34 mouse cellular contexts compared by ENCODE assay signal in genomic region chr6:136902527-136902926, GRCm38 (mm10). TPM values are rescaled to one million over a fixed set of nuclear protein-coding genes. Genes with fewer than 3 reads are reported as not detected.
DNase-seq lines count a peak whose midpoint lies in the region; ATAC-seq lines count a peak whose summit lies in the region.
"Had no signal": no experiment of that assay in that cellular context is flagged by ENCODE, and none has a peak within 500 bp of the region (broad histone marks: within the 10 kb centered on the region; RNA-seq: fewer than 3 reads in every experiment).

No protein-coding gene starts in this region.

- peaks cover 34% of the 10 kb centered on the region for H3K4me1 ChIP-seq in heart, embryonic 10.5 days
- H3K4me1 ChIP-seq: forebrain, embryonic 13.5 days had no signal

- peak; percentile 79 for DNase-seq in 416B (ENCODE audit: low read depth)
- DNase-seq in Muller cell, postnatal 12 days (ENCODE audit: inconsistent ontology term) = no peak
- no peak for DNase-seq in heart, embryonic 10.5 days (ENCODE audit: low spot score)
- DNase-seq in gastrocnemius, adult 8-10 months (ENCODE audit: low spot score in 2 of 2) = no peak
- DNase-seq in embryo, embryonic 10 days (ENCODE audit: low spot score) = no peak
- DNase-seq: adrenal gland, adult 2 months; adrenal gland, postnatal 14 days; B cell, adult 2 months; cerebellum, adult 11 months; cerebellum, adult 8-10 months; cerebellum, postnatal 10 days; cerebellum, postnatal 36 days; gastrocnemius, adult 2 months; gastrocnemius, postnatal 25 days; heart, adult 18-20 months; heart, postnatal 14 days; heart, postnatal 4 days; kidney, adult 11 months had no signal

- H3K27ac ChIP-seq in heart, embryonic 10.5 days = no peak overlapping the region
- H3K27ac ChIP-seq: forebrain, embryonic 10.5 days; forebrain, embryonic 13.5 days; gastrocnemius, adult 2 months; heart, embryonic 13.5 days; hindbrain, embryonic 14.5 days; hindbrain, postnatal 0 days; intestine, embryonic 15.5 days had no signal

- ATAC-seq in CD4-positive, CD25-positive, alpha-beta regulatory T cell, adult 4 months = peak; percentile 17
- ATAC-seq in activated CD4-positive, CD25-positive, alpha-beta regulatory T cell, adult 4 months = peak; percentile 50
- ATAC-seq in megakaryocyte, adult 5-6 weeks (ENCODE audit: poor library complexity, severe bottlenecking) = peak; percentile 20; the same call in 1 of the 2 replicates
- ATAC-seq: forebrain, embryonic 13.5 days; forebrain, embryonic 16.5 days; hindbrain, postnatal 0 days; intestine, embryonic 15.5 days had no signal

- no peaks in the 10 kb centered on the region for H3K36me3 ChIP-seq in heart, embryonic 10.5 days
- H3K36me3 ChIP-seq: forebrain, embryonic 10.5 days; G1E; heart, embryonic 13.5 days; intestine, embryonic 15.5 days had no signal

- no peaks in the 10 kb centered on the region for H3K9me3 ChIP-seq in heart, embryonic 10.5 days
- H3K9me3 ChIP-seq: forebrain, embryonic 10.5 days; forebrain, embryonic 13.5 days; G1E; heart, embryonic 13.5 days; intestine, embryonic 15.5 days had no signal

- H3K27me3 ChIP-seq in heart, embryonic 10.5 days (ENCODE audit: insufficient read depth, poor library complexity, severe bottlenecking) = no peaks in the 10 kb centered on the region
- H3K27me3 ChIP-seq: CH12.LX; forebrain, embryonic 13.5 days; heart, embryonic 13.5 days; intestine, embryonic 15.5 days had no signal

- 87% methylated on average over 9 of the region's 9 CpGs for WGBS in heart, embryonic 10.5 days

- H3K4me3 ChIP-seq in heart, embryonic 10.5 days = no peak overlapping the region
- H3K4me3 ChIP-seq: forebrain, embryonic 10.5 days; forebrain, embryonic 13.5 days; gastrocnemius, adult 2 months; heart, embryonic 13.5 days; intestine, embryonic 15.5 days had no signal

RNA-seq across cellular contexts. Expression of gene Erp27, which starts 19.5 kb away (rescaled TPM):
- 1 to 10 TPM; 2.9 to 3.1 TPM for polyA plus RNA-seq in CD4-positive, CD25-positive, alpha-beta regulatory T cell, adult 4 months (2017; shearing (Covaris generic))
- under 1 TPM; 0.50 to 0.54 TPM for polyA plus RNA-seq in activated CD4-positive, CD25-positive, alpha-beta regulatory T cell, adult 4 months (2017; shearing (Covaris generic))
- 1.6 and 3.5 TPM in 2 replicates for total RNA-seq in megakaryocyte, adult 5-6 weeks (2015)
- 1.6 and 4.7 TPM in 2 replicates for total RNA-seq in megakaryocyte, adult 5-6 weeks (2017)
- 0.55 and 0.73 TPM in 2 replicates for polyA plus RNA-seq in heart, embryonic 10.5 days (2016; fragmentation: Nextera tagmentation; extraction: Ambion mirVana)
- not detected for total RNA-seq in gastrocnemius, adult 8-10 months (2022)
- total RNA-seq: adrenal gland, adult 2 months; adrenal gland, postnatal 14 days; gastrocnemius, postnatal 25 days; heart, adult 18-20 months; hindbrain, postnatal 0 days had no signal
- polyA plus RNA-seq: adrenal gland, adult 2 months; embryonic facial prominence, embryonic 11.5 days; forebrain, embryonic 10.5 days; G1E; hindbrain, embryonic 14.5 days; hindbrain, postnatal 0 days had no signal

RNA-seq across cellular contexts. Expression of gene Pde6h, which starts 21.1 kb away (rescaled TPM):
- under 1 TPM; 0.05 to 0.10 TPM for polyA plus RNA-seq in CD4-positive, CD25-positive, alpha-beta regulatory T cell, adult 4 months (2017; shearing (Covaris generic))
- under 1 TPM in 1 of 2 experiments, not detected in 1; 0.05 TPM for polyA plus RNA-seq in activated CD4-positive, CD25-positive, alpha-beta regulatory T cell, adult 4 months (2017; shearing (Covaris generic))
- 0.02 and 0.04 TPM in 2 replicates for total RNA-seq in megakaryocyte, adult 5-6 weeks (2015)
- 0.11 and 0.16 TPM in 2 replicates for total RNA-seq in megakaryocyte, adult 5-6 weeks (2017)
- polyA plus RNA-seq in heart, embryonic 10.5 days (2016; fragmentation: Nextera tagmentation; extraction: Ambion mirVana) = not detected in 2 replicates
- total RNA-seq in gastrocnemius, adult 8-10 months (2022) = not detected
- total RNA-seq: adrenal gland, postnatal 4 days; gastrocnemius, adult 2 months; gastrocnemius, postnatal 25 days; heart, adult 18-20 months; heart, postnatal 4 days; hindbrain, postnatal 0 days had no signal
- polyA plus RNA-seq: adrenal gland, adult 2 months; embryonic facial prominence, embryonic 11.5 days; embryonic facial prominence, embryonic 14.5 days; forebrain, embryonic 10.5 days; forebrain, embryonic 13.5 days; forebrain, embryonic 16.5 days; G1E; heart, embryonic 13.5 days; hindbrain, embryonic 11.5 days; intestine, embryonic 15.5 days had no signal

RNA-seq across cellular contexts. Expression of gene Mgp, which starts 26.9 kb away (rescaled TPM):
- polyA plus RNA-seq in CD4-positive, CD25-positive, alpha-beta regulatory T cell, adult 4 months (2017; shearing (Covaris generic)) = not detected
- polyA plus RNA-seq in activated CD4-positive, CD25-positive, alpha-beta regulatory T cell, adult 4 months (2017; shearing (Covaris generic)) = not detected
- 0.42 and 1.5 TPM in 2 replicates for total RNA-seq in megakaryocyte, adult 5-6 weeks (2015)
- not detected in 2 replicates for total RNA-seq in megakaryocyte, adult 5-6 weeks (2017)
- polyA plus RNA-seq in heart, embryonic 10.5 days (2016; fragmentation: Nextera tagmentation; extraction: Ambion mirVana) = 10.7 and 12.2 TPM in 2 replicates
- total RNA-seq in gastrocnemius, adult 8-10 months (2022) = 10 to 100 TPM; 25.2 to 67.7 (median 42.4) TPM
- total RNA-seq: CH12.LX had no signal
- polyA plus RNA-seq: G1E had no signal

RNA-seq across cellular contexts. Expression of gene Arhgdib, which starts 39.2 kb away (rescaled TPM):
- polyA plus RNA-seq in CD4-positive, CD25-positive, alpha-beta regulatory T cell, adult 4 months (2017; shearing (Covaris generic)) = 1,000 to 10,000 TPM; 2,618 to 2,837 TPM
- polyA plus RNA-seq in activated CD4-positive, CD25-positive, alpha-beta regulatory T cell, adult 4 months (2017; shearing (Covaris generic)) = 1,000 to 10,000 TPM; 2,826 to 2,843 TPM
- 3,528 and 3,668 TPM in 2 replicates for total RNA-seq in megakaryocyte, adult 5-6 weeks (2015)
- total RNA-seq in megakaryocyte, adult 5-6 weeks (2017) = 1,567 and 1,601 TPM in 2 replicates
- 105 and 111 TPM in 2 replicates for polyA plus RNA-seq in heart, embryonic 10.5 days (2016; fragmentation: Nextera tagmentation; extraction: Ambion mirVana)
- 1 to 10 TPM; 3.9 to 9.6 (median 5.3) TPM for total RNA-seq in gastrocnemius, adult 8-10 months (2022)

RNA-seq across cellular contexts. Expression of gene Art4, which starts 45.0 kb away (rescaled TPM):
- 1 to 10 TPM; 3.7 to 5.7 TPM for polyA plus RNA-seq in CD4-positive, CD25-positive, alpha-beta regulatory T cell, adult 4 months (2017; shearing (Covaris generic))
- polyA plus RNA-seq in activated CD4-positive, CD25-positive, alpha-beta regulatory T cell, adult 4 months (2017; shearing (Covaris generic)) = 1 to 10 TPM; 1.5 to 1.6 TPM
- 0.31 TPM in 1 of 2 replicates, not detected in the other for total RNA-seq in megakaryocyte, adult 5-6 weeks (2015)
- 0.18 and 0.94 TPM in 2 replicates for total RNA-seq in megakaryocyte, adult 5-6 weeks (2017)
- 12.8 and 15.8 TPM in 2 replicates for polyA plus RNA-seq in heart, embryonic 10.5 days (2016; fragmentation: Nextera tagmentation; extraction: Ambion mirVana)
- total RNA-seq in gastrocnemius, adult 8-10 months (2022) = under 1 TPM in 1 of 4 experiments, not detected in 3; 0.12 TPM
